Mouse (Mus musculus): ENCODE data around the gene Gmppa. TPM values are rescaled to one million over a fixed set of nuclear protein-coding genes. Genes with fewer than 3 reads are reported as not detected.

The Gmppa gene
- polyA plus RNA-seq, 1 experiment from 2014 or later, result 74.2 TPM

DNA sequence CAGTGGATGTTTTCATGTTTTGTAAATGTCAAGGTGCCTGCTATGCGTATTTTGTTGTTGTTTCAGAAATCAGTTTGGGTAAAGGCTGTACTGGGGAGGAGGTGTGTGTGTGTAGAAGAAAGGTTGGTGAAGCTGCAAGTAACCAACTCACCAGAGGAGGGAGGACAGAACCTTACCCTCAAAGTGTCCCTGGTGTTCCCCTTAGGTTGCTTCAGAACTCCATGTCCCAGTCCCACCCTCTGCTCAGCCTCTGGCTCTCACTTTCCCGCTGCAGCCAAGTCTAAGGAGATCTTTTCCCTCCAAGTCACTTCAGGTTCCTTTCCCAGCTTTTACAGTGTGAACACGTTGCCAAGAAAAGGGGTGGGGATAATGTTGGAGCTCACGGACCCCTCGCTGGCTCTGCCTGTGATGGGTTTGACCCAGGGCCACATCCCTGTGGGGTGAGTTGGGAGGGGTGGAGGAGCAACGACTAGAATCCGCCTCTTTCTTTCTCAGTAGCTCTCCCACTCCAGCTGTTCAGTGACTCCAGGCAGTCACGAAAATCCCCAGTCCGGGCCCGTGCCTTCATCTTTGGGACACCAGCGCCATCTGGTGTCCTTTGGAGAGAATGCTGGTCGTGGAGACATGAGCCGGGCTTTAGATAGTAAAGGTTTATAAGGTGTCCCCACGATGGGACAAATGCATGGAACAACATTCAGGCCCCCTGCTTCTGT lies 31.6 kb downstream of the Gmppa start:
- Histone ChIP-seq H3K27ac (replicated peaks; ENCODE audit: low read depth, low read length) (no peak overlapping the region), H3K4me3 (ENCODE audit: low read depth, low read length) (no peak overlapping the region), H3K36me3 (ENCODE audit: control insufficient read depth, insufficient read depth, low read length) (no peaks in the 10 kb centered on the region), H3K9me3 (ENCODE audit: control insufficient read depth, low read length) (no peaks in the 10 kb centered on the region), H3K4me1 (ENCODE audit: control insufficient read depth, insufficient read depth, low read length) (no peaks in the 10 kb centered on the region), H3K9ac (ENCODE audit: low read depth, low read length) (peak overlapping the region; percentile 28; the same call in 1 of the 2 replicates), H3K4me2 (ENCODE audit: low read depth, low read length) (peak overlapping the region; percentile 30), H3K27me3 (replicated peaks; ENCODE audit: control insufficient read depth, insufficient read depth, low read length) (peaks cover 4% of the 10 kb centered on the region)
- peak; percentile 91 for DNase-seq (ENCODE audit: low spot score)
- WGBS, result 7% methylated on average over 14 of the region's 14 CpGs
- peak; percentile 85 for ATAC-seq (ENCODE audit: low read depth)

DNA sequence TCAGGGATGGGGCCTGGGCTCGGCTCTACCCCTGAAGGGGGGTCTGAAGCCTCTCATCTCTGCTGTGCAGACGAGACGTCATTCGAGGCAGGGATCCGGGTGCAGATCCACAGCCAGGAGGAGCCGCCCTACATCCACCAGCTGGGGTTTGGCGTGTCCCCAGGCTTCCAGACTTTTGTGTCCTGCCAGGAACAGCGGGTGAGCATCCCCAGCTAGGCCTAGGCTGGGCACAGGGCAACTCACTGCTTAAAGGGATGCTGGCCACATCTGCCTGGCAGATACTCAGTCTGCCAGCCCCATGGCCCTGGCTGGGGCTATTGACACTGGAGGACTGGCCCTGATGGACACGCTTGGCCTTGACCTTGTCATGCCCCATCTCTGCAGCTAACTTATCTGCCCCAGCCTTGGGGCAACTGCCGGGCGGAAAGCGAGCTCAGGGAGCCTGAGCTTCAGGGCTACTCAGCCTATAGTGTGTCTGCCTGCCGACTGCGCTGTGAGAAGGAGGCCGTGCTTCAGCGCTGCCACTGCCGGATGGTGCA lies 33.6 kb downstream of the Gmppa start:
- DNase-seq (ENCODE audit: low spot score) (no peak), ATAC-seq (ENCODE audit: low read depth) (no peak)
- 72% methylated on average over 17 of the region's 17 CpGs for WGBS
- no peak overlapping the region for H3K27ac ChIP-seq (replicated peaks; ENCODE audit: low read depth, low read length)
- no peak overlapping the region for H3K4me3 ChIP-seq (ENCODE audit: low read depth, low read length)
- H3K9ac ChIP-seq (ENCODE audit: low read depth, low read length), result no peak overlapping the region
- peaks cover 4% of the 10 kb centered on the region for H3K27me3 ChIP-seq (replicated peaks; ENCODE audit: control insufficient read depth, insufficient read depth, low read length)
- H3K4me1 ChIP-seq (ENCODE audit: control insufficient read depth, insufficient read depth, low read length), result no peaks in the 10 kb centered on the region
- H3K9me3 ChIP-seq (ENCODE audit: control insufficient read depth, low read length), result no peaks in the 10 kb centered on the region
- H3K36me3 ChIP-seq (ENCODE audit: control insufficient read depth, insufficient read depth, low read length), result peaks cover 15% of the 10 kb centered on the region
- no peak overlapping the region for H3K4me2 ChIP-seq (ENCODE audit: low read depth, low read length)

DNA sequence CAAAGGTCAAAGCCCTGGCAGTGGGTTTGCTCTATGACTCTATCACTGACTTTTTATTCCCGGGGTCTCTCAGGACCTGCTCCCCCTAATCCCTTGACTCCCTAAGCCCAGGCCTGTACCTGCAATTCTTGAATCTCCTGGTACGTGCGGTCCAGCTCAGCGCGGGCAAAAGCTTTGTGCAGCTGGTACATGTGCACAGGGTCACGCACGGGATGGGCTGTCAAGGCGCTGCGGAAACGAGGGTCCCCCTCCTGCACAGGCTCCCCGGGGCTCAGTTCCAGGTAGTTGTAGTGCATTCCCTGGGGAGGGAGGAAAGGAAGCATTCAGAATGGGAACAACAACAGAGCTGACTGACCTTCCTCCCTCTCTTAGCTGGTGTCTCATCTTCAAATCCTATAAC lies 40.7 kb downstream of the Gmppa start:
- ATAC-seq (ENCODE audit: low read depth), result no peak
- H3K4me2 ChIP-seq (ENCODE audit: low read depth, low read length), result no peak overlapping the region
- H3K9me3 ChIP-seq (ENCODE audit: control insufficient read depth, low read length), result no peaks in the 10 kb centered on the region
- 95% methylated on average over 11 of the region's 11 CpGs for WGBS
- H3K27me3 ChIP-seq (replicated peaks; ENCODE audit: control insufficient read depth, insufficient read depth, low read length), result peaks cover 11% of the 10 kb centered on the region; the same call in 1 of the 2 replicates
- no peak for DNase-seq (ENCODE audit: low spot score)
- H3K9ac ChIP-seq (ENCODE audit: low read depth, low read length), result no peak overlapping the region
- H3K36me3 ChIP-seq (ENCODE audit: control insufficient read depth, insufficient read depth, low read length), result peaks cover 44% of the 10 kb centered on the region
- H3K27ac ChIP-seq (replicated peaks; ENCODE audit: low read depth, low read length), result no peak overlapping the region
- H3K4me3 ChIP-seq (ENCODE audit: low read depth, low read length), result no peak overlapping the region
- H3K4me1 ChIP-seq (ENCODE audit: control insufficient read depth, insufficient read depth, low read length), result peaks cover 9% of the 10 kb centered on the region

DNA sequence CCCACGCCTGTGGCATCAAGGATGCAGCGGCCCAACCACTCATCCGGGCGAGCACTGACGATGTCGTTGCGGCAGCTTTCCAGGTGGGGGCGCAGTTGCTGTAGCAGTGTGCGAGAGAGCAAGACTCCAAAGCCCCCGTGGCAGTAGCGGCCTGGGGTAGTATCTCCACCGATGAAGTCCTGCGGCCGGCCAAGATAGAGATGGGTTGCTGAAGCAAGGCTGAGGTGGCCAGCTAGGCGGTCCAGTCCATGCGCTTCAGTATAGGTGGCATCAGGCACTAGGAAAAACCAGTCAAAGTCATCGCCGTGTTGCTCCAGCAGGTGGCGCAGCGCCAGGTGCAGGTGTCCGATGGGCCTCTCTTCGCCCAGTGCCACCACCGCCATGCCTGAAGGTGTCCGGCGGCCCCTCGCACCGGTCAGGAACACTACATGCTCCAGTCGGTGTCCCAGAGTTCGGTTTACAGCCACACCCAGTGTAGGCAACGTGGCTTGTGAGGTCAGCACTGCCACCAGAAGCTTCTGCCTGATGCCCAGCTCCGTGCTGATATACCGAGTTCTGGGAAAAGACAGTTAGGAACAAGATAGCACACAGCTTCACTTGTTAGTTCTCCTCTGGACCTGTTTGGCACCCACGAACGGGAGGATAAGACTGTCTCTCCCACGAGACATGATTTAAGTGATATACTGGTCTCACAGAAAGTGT lies 41.7 kb downstream of the Gmppa start:
- 17% methylated on average over 33 of the region's 35 CpGs for WGBS
- peak; percentile 73 for DNase-seq (ENCODE audit: low spot score)
- Histone ChIP-seq H3K4me2 (ENCODE audit: low read depth, low read length) (peak overlapping the region; percentile 71), H3K27me3 (replicated peaks; ENCODE audit: control insufficient read depth, insufficient read depth, low read length) (peaks cover 15% of the 10 kb centered on the region), H3K4me1 (ENCODE audit: control insufficient read depth, insufficient read depth, low read length) (peaks cover 9% of the 10 kb centered on the region), H3K27ac (replicated peaks; ENCODE audit: low read depth, low read length) (no peak overlapping the region), H3K9me3 (ENCODE audit: control insufficient read depth, low read length) (no peaks in the 10 kb centered on the region), H3K36me3 (ENCODE audit: control insufficient read depth, insufficient read depth, low read length) (peaks cover 44% of the 10 kb centered on the region), H3K4me3 (ENCODE audit: low read depth, low read length) (peak overlapping the region; percentile 80), H3K9ac (ENCODE audit: low read depth, low read length) (no peak overlapping the region)
- ATAC-seq (ENCODE audit: low read depth), result peak; percentile 6; the same call in 1 of the 2 replicates

DNA sequence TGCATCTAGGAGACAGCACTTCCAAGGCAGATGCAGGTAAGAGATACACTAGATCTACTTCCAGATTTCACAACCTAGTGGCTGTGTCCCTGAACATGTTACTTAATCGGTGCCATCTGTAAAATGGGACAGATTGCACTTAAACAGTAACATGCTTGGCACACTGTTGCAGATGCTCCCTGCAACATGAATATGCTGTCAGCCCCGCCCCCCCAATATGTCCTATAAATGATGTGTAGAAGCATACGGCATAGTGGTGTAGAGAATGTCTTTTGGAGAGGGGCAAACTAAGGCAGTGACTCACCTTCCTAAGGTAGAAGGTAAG lies 42.2 kb downstream of the Gmppa start:
- no peak for DNase-seq (ENCODE audit: low spot score)
- 30% methylated on average over 3 of the region's 3 CpGs for WGBS
- Histone ChIP-seq H3K36me3 (ENCODE audit: control insufficient read depth, insufficient read depth, low read length) (peaks cover 41% of the 10 kb centered on the region), H3K27ac (replicated peaks; ENCODE audit: low read depth, low read length) (no peak overlapping the region), H3K4me1 (ENCODE audit: control insufficient read depth, insufficient read depth, low read length) (peaks cover 9% of the 10 kb centered on the region), H3K9ac (ENCODE audit: low read depth, low read length) (no peak overlapping the region), H3K4me2 (ENCODE audit: low read depth, low read length) (peak overlapping the region; percentile 71), H3K27me3 (replicated peaks; ENCODE audit: control insufficient read depth, insufficient read depth, low read length) (peaks cover 20% of the 10 kb centered on the region), H3K4me3 (ENCODE audit: low read depth, low read length) (peak overlapping the region; percentile 80), H3K9me3 (ENCODE audit: control insufficient read depth, low read length) (no peaks in the 10 kb centered on the region)
- ATAC-seq (ENCODE audit: low read depth), result no peak

DNA sequence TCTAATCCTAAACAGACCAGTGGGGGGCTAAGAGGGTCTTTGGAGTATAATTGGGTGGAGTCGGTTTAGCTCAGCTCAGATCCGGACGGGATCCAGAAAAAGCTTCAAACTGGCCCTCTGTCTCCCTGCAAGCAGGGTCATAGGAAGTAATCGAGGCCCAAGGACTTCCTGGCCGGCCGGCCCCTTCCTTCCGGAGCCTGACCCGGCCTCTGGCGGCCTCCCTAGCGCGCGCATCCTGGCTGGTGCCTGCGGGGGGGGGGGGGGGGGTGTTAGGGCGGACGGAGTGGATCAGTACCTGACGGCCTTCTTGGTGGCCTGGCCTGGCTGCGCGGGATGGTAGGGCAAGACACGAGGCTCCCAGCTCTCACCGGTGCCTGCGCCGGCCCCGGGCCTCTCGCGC lies 42.8 kb downstream of the Gmppa start:
- peak overlapping the region; percentile 79 for H3K9ac ChIP-seq (ENCODE audit: low read depth, low read length)
- DNase-seq (ENCODE audit: low spot score) (peak; percentile 33), ATAC-seq (ENCODE audit: low read depth) (no peak)
- H3K4me2 ChIP-seq (ENCODE audit: low read depth, low read length), result peak overlapping the region; percentile 71
- peaks cover 9% of the 10 kb centered on the region for H3K4me1 ChIP-seq (ENCODE audit: control insufficient read depth, insufficient read depth, low read length)
- H3K4me3 ChIP-seq (ENCODE audit: low read depth, low read length), result peak overlapping the region; percentile 80
- H3K36me3 ChIP-seq (ENCODE audit: control insufficient read depth, insufficient read depth, low read length), result peaks cover 36% of the 10 kb centered on the region
- H3K27me3 ChIP-seq (replicated peaks; ENCODE audit: control insufficient read depth, insufficient read depth, low read length), result peaks cover 25% of the 10 kb centered on the region
- H3K27ac ChIP-seq (replicated peaks; ENCODE audit: low read depth, low read length), result peak overlapping the region; percentile 64
- WGBS, result 1% methylated on average over 12 of the region's 25 CpGs
- H3K9me3 ChIP-seq (ENCODE audit: control insufficient read depth, low read length), result no peaks in the 10 kb centered on the region

DNA sequence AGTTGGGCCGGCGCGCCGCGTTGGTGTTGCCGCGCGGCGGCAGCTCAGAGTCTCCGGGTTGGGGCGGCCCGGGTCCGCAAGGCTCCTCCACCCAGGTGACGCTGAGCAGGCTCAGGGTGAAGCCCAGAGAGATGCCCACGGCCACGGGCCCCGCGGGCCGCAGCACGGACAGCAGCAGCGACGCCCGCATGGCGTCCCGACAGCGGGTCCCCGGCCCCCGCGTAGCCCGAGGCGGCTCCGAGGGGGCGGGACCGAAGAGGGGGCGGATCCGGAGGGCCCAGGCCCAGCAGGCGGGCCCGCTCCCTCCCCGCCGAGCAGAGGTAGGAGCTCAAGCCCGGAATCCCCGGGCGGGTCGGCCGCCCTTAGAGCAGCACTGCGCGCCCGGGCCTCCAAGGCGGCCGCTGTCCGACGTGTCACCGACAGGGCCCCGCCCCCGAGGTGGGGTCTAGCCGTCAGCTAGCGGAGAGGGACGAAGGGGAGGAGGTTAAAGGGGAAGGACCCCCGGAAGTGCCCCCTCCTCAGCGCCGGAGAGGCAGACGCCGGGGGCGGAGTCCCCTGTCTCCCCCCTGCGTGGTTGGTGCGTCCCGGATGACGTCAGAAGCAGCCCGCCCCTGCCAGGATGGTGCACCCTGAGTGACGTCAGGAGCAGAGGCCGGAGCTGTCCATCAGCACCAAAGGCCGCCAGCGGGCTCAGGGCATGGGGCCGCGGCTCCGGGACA lies 43.3 kb downstream of the Gmppa start, which contains the start of the genes Chpf and Tmem198:
Chpf (minus strand) TSS at position 392 of the 719 bp plus-strand sequence.
Tmem198 (plus strand) TSS at position 617 of the 719 bp plus-strand sequence.
- no peaks in the 10 kb centered on the region for H3K9me3 ChIP-seq (ENCODE audit: control insufficient read depth, low read length)
- peak; percentile 91 for ATAC-seq (ENCODE audit: low read depth)
- peak within 1 kb of the TSS; percentile 64 for H3K27ac ChIP-seq (replicated peaks; ENCODE audit: low read depth, low read length)
- H3K4me2 ChIP-seq (ENCODE audit: low read depth, low read length), result peak within 1 kb of the TSS; percentile 71
- H3K27me3 ChIP-seq (replicated peaks; ENCODE audit: control insufficient read depth, insufficient read depth, low read length), result peaks cover 31% of the 10 kb centered on the region
- H3K9ac ChIP-seq (ENCODE audit: low read depth, low read length), result peak within 1 kb of the TSS; percentile 79
- 0% methylated on average over 21 of the region's 76 CpGs for WGBS
- peaks cover 9% of the 10 kb centered on the region for H3K4me1 ChIP-seq (ENCODE audit: control insufficient read depth, insufficient read depth, low read length)
- DNase-seq (ENCODE audit: low spot score), result peak; percentile 99
- peak within 1 kb of the TSS; percentile 80 for H3K4me3 ChIP-seq (ENCODE audit: low read depth, low read length)
- peaks cover 32% of the 10 kb centered on the region for H3K36me3 ChIP-seq (ENCODE audit: control insufficient read depth, insufficient read depth, low read length)

DNA sequence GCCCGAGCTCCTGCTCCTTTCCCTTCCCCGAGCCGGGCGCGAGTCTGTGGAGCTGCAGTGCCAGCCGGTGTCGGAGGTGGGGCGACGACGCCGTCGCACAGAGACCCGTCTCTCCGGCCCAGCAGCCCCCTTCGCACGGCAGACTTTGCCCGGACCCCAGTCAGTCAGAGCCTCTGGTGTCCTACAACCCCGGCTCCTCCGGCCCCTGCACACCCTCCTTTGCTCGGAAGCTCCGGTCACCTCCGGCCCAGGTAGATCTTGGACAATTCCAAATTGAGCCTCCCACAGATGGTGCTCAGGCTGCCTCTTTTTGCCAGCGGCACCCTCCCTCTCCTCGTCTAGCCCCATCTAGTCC lies 43.9 kb downstream of the Gmppa start:
- peak overlapping the region; percentile 51; the same call in 1 of the 2 replicates for H3K9ac ChIP-seq (ENCODE audit: low read depth, low read length)
- peaks cover 9% of the 10 kb centered on the region for H3K4me1 ChIP-seq (ENCODE audit: control insufficient read depth, insufficient read depth, low read length)
- H3K27me3 ChIP-seq (replicated peaks; ENCODE audit: control insufficient read depth, insufficient read depth, low read length), result peaks cover 36% of the 10 kb centered on the region
- ATAC-seq (ENCODE audit: low read depth) (no peak), DNase-seq (ENCODE audit: low spot score) (no peak)
- no peak overlapping the region for H3K27ac ChIP-seq (replicated peaks; ENCODE audit: low read depth, low read length)
- peak overlapping the region; percentile 80 for H3K4me3 ChIP-seq (ENCODE audit: low read depth, low read length)
- peaks cover 26% of the 10 kb centered on the region for H3K36me3 ChIP-seq (ENCODE audit: control insufficient read depth, insufficient read depth, low read length)
- H3K4me2 ChIP-seq (ENCODE audit: low read depth, low read length), result peak overlapping the region; percentile 71
- WGBS, result under 1% methylated on average over 9 of the region's 24 CpGs
- H3K9me3 ChIP-seq (ENCODE audit: control insufficient read depth, low read length), result no peaks in the 10 kb centered on the region

Measured in embryonic facial prominence, embryonic 14.5 days (tissue).